Mouse (Mus musculus): ENCODE data around the gene Smo.

GRCm38 (mm10) chr6:29777238-29777555 lies 41.9 kb downstream of the Smo start:
- no peak for TF ChIP-seq EP300 (IDR thresholded peaks at IDR 0.05; ENCODE audit: low read depth)
- TF ChIP-seq CTCF (IDR thresholded peaks at IDR 0.05; ENCODE audit: low read depth) = no peak
